Mouse (Mus musculus) midbrain, postnatal 0 days (tissue): Measurements from ENCODE around the gene Cfap161. TPM values are rescaled to one million over a fixed set of nuclear protein-coding genes. Genes with fewer than 3 reads are reported as not detected.

Experiments
- ATAC-seq: fragments of 200-750 bp; cut with Nextera tagmentation; 2 replicates; pipeline ENCODE4 v1.8.0; 2017; ENCODE audit warnings: moderate number of reproducible peaks, mild to moderate bottlenecking, moderate TSS enrichment, moderate library complexity; ENCODE audit not compliant: low FRiP score
- DNase-seq: peaks from one replicate; pipeline ENCODE4 v3.0.0-alpha.2; 2015; ENCODE audit warnings: low spot score
- H3K27ac ChIP-seq: fragments of 300-500 bp; sonication (generic); 2 replicates; pipeline ENCODE4 v1.5.1; 2014; ENCODE audit warnings: low read depth, mild to moderate bottlenecking, low read length, mixed read lengths
- H3K27me3 ChIP-seq: fragments of 300-500 bp; sonication (generic); 2 replicates; pipeline ENCODE4 v1.6.1; 2014; ENCODE audit warnings: low read length, control low read depth, mixed read lengths; ENCODE audit not compliant: insufficient read depth
- H3K36me3 ChIP-seq: fragments of 300-500 bp; sonication (generic); 2 replicates; pipeline ENCODE4 v1.6.1; 2014; ENCODE audit warnings: low read length, control low read depth, mixed read lengths; ENCODE audit not compliant: insufficient read depth
- H3K4me1 ChIP-seq: fragments of 300-500 bp; sonication (generic); 2 replicates; pipeline ENCODE4 v1.6.1; 2014; ENCODE audit warnings: mild to moderate bottlenecking, control low read depth, antibody characterized with exemption, low read length, mixed read lengths; ENCODE audit not compliant: insufficient read depth
- H3K4me2 ChIP-seq: fragments of 300-500 bp; sonication (generic); 2 replicates; pipeline ENCODE4 v1.6.1; 2014; ENCODE audit warnings: low read depth, mild to moderate bottlenecking, low read length, mixed read lengths; ENCODE audit not compliant: poor library complexity, severe bottlenecking
- H3K4me3 ChIP-seq: fragments of 300-500 bp; sonication (generic); 2 replicates; pipeline ENCODE4 v1.5.1; 2014; ENCODE audit warnings: low read depth, mild to moderate bottlenecking, low read length, moderate library complexity
- H3K9ac ChIP-seq: fragments of 300-500 bp; sonication (generic); replicated peaks from 2 replicates; pipeline ENCODE4 v1.6.1; 2014; ENCODE audit warnings: mild to moderate bottlenecking, low read length, moderate library complexity, mixed read lengths; ENCODE audit not compliant: poor library complexity, severe bottlenecking
- H3K9me3 ChIP-seq: fragments of 300-500 bp; sonication (generic); 2 replicates; pipeline ENCODE4 v1.6.1; 2016; ENCODE audit warnings: low read length, control low read depth
- CTCF ChIP-seq: IDR thresholded peaks from 2 replicates; pipeline ENCODE4 v1.5.1; 2016; ENCODE audit warnings: antibody characterized with exemption, mild to moderate bottlenecking
- WGBS: fragments of 180-500 bp; shearing (Covaris S2); extraction: QIAGEN DNeasy Blood & Tissue Kit; methylation state at CpG from one replicate; pipeline ENCODE4 v1.1.7; 2014; 5-methylcytosine and 5-hydroxymethylcytosine counted together
- polyA plus RNA-seq: library from polyadenylated mRNA; unstranded; fragments of >200 nt; fragmentation: Nextera tagmentation; extraction: Ambion mirVana; gene quantifications from 2 replicates; pipeline ENCODE4 v1.2.1, GENCODE M21; 2015
- total RNA-seq: library from RNA; depleted of rRNA; stranded (reverse); fragments of >200 nt; gene quantifications from 2 replicates; pipeline ENCODE4 v1.2.3, GENCODE M21; 2014

Gene Cfap161
- total and polyA plus RNA-seq, 2 experiments from 2014 or later = 2.1 to 2.3 TPM

GRCm38 (mm10) chr7:83751055-83751454 is 43.6 kb downstream of the Cfap161 start:
- Histone ChIP-seq H3K36me3 (no peaks in the 10 kb centered on the region), H3K27ac (no peak overlapping the region), H3K27me3 (no peaks in the 10 kb centered on the region), H3K4me2 (no peak overlapping the region), H3K4me3 (no peak overlapping the region), H3K9ac (no peak overlapping the region), H3K9me3 (no peaks in the 10 kb centered on the region), H3K4me1 (no peaks in the 10 kb centered on the region)
- TF ChIP-seq CTCF = no peak
- DNase-seq (peak; percentile 53), ATAC-seq (no peak)
- WGBS = 68% methylated on average over 1 of the region's 1 CpGs

DNA sequence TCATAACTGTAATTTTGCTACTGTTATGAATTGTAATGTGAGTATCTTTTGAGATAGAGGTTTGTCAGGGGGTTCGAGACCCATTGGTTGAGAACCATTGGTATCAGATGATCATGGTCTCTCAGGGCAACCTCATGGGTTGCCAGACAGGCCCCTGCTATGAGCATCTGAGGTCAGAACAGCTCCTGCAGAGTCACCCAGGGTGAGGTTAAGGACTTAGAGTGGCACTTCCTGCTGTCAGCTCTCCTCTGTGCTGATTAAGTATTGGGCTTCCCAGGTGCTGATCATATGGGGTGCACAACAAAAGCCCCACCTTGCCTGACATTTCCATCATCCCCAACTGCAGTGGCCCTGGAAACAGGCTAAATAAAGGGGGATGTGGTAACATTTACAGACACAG is 46.3 kb downstream of the Cfap161 start:
- H3K4me1 ChIP-seq = peaks cover 10% of the 10 kb centered on the region; the same call in 1 of the 2 replicates
- ATAC-seq (no peak), DNase-seq (no peak)
- H3K27ac ChIP-seq = no peak overlapping the region
- H3K4me2 ChIP-seq = no peak overlapping the region
- no peak for TF ChIP-seq CTCF
- H3K4me3 ChIP-seq = no peak overlapping the region
- H3K36me3 ChIP-seq = no peaks in the 10 kb centered on the region
- WGBS = 87% methylated on average over 1 of the region's 1 CpGs
- H3K9me3 ChIP-seq = no peaks in the 10 kb centered on the region
- no peak overlapping the region for H3K9ac ChIP-seq
- H3K27me3 ChIP-seq = no peaks in the 10 kb centered on the region

- ATAC-seq = no peak
- H3K4me2 ChIP-seq = no peak overlapping the region
- no peaks in the 10 kb centered on the region for H3K9me3 ChIP-seq
Observed at GRCm38 (mm10) chr7:83746107-83746687, 48.5 kb downstream of the Cfap161 start.

DNA sequence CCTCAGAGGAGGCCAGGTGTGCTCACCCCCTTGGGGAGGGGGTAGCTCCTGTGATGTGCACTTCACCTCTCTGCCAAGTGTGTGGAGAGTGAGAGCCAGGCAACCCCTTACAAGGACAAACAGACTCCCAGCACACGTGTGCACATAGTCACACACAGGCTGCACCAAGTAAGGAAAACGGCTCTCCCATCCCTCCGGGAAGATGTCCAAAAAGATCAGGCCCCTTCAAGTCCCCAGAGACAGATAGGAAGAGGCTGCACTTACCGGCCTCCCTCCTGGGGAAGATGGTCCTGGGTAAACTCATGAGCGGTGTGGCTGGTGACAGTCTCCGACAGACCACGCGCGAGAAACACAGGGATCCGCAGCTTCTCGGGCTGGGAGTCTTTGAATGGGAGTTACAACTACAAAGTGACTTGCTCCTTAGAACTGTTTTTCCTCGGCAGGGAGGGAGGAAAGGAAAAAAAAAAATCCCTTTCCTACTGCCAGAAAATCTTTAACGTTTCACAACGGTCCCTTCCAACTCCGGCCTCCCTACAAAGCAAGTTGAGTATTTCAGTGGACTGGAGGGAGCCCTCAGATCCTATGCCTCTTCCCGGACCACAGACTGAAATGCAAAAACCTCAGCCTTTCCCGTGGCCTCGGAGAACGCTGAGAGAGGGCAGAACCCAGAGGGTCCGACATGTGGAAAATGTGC is 49.1 kb downstream of the Cfap161 start, which contains the start of gene Il16:
Gene Il16, minus strand, starts transcription at position 314 of the 694 bp plus-strand sequence.
- peak; percentile 42; the same call in 1 of the 2 replicates for ATAC-seq
- no peaks in the 10 kb centered on the region for H3K27me3 ChIP-seq

More at GRCm38 (mm10) chr7:83746107-83746687, 48.5 kb downstream of the Cfap161 start:
- no peaks in the 10 kb centered on the region for H3K27me3 ChIP-seq
- no peak for DNase-seq
- WGBS = 62% methylated on average over 8 of the region's 8 CpGs
- no peak overlapping the region for H3K9ac ChIP-seq
- H3K36me3 ChIP-seq = no peaks in the 10 kb centered on the region
- no peak overlapping the region for H3K4me3 ChIP-seq
- no peak overlapping the region for H3K27ac ChIP-seq
- no peak for TF ChIP-seq CTCF
- peaks cover 10% of the 10 kb centered on the region; the same call in 1 of the 2 replicates for H3K4me1 ChIP-seq

GRCm38 (mm10) chr7:83745065-83745412 is 49.6 kb downstream of the Cfap161 start:
- no peaks in the 10 kb centered on the region for H3K9me3 ChIP-seq
- no peak overlapping the region for H3K4me3 ChIP-seq
- no peaks in the 10 kb centered on the region for H3K36me3 ChIP-seq
- DNase-seq = no peak
- 76% methylated on average over 9 of the region's 9 CpGs for WGBS
- TF ChIP-seq CTCF = no peak
- no peak overlapping the region for H3K27ac ChIP-seq
- no peak overlapping the region for H3K9ac ChIP-seq
- no peaks in the 10 kb centered on the region for H3K27me3 ChIP-seq
- peaks cover 10% of the 10 kb centered on the region; the same call in 1 of the 2 replicates for H3K4me1 ChIP-seq
- peak overlapping the region; percentile 32; the same call in 1 of the 2 replicates for H3K4me2 ChIP-seq
- peak; percentile 31; the same call in 1 of the 2 replicates for ATAC-seq

More for the DNA sequence above, 49.1 kb downstream of the Cfap161 start, which contains the start of gene Il16:
- Histone ChIP-seq H3K27ac (no peak within 1 kb of the TSS), H3K4me1 (peaks cover 10% of the 10 kb centered on the region; the same call in 1 of the 2 replicates), H3K9ac (no peak within 1 kb of the TSS), H3K4me2 (peak within 1 kb of the TSS; percentile 32), H3K9me3 (no peaks in the 10 kb centered on the region), H3K36me3 (no peaks in the 10 kb centered on the region), H3K4me3 (no peak within 1 kb of the TSS)
- no peak for DNase-seq
- TF ChIP-seq CTCF = no peak
- WGBS = 34% methylated on average over 20 of the region's 20 CpGs

DNA sequence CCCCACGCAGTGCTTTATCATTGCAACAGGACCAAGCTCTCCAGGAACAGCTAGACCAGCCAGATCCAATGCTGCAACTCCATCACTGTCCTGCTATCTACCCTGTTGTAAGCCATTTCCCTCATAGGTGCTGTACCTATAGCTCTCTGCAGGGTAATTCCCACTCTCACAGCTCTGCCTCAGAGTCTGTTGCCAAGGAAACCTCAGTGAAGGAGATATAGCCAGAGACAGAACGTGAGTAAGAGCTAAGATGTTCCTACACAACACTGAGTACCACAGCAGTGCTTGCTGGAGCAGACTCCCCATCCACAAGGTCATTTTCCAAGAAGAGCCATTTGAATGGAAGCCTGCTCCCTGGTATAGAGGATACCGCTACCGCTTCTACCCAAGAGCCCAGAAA is 50.4 kb downstream of the Cfap161 start:
- DNase-seq (peak; percentile 40), ATAC-seq (peak; percentile 70)
- WGBS = 75% methylated on average over 4 of the region's 4 CpGs
- Histone ChIP-seq H3K4me3 (no peak overlapping the region), H3K36me3 (no peaks in the 10 kb centered on the region), H3K27ac (no peak overlapping the region), H3K9me3 (no peaks in the 10 kb centered on the region), H3K4me2 (no peak overlapping the region), H3K9ac (no peak overlapping the region), H3K27me3 (no peaks in the 10 kb centered on the region), H3K4me1 (peaks cover 10% of the 10 kb centered on the region; the same call in 1 of the 2 replicates)
- peak; percentile 12; the same call in 1 of the 2 replicates for TF ChIP-seq CTCF
